Mouse (Mus musculus): ENCODE measurements around the gene Ugt1a1. TPM values are rescaled to one million over a fixed set of nuclear protein-coding genes. Genes with fewer than 3 reads are reported as not detected.
A peak's percentile ranks its signal among the peaks of the same experiment; 100 is the strongest.

Ugt1a1 gene
- total RNA-seq, 2 experiments from 2014 or later: 40.3 to 102 TPM

DNA sequence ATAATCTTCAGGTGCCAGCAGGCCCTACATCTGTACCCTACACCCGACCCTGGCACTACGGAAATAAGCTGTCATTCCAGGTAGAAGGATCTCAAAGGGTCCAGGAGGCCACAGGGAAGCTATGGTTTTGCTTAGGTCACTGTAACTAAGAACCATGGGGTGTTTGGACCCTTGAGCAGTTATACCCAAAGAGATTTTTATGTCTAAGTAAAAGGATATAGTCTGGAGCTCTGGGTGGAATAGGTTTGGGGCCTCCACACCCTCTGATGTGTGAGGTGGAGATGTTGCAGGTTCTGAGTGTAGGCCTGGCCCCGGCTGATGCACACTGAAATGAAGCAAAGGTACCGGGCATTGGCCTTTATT, 22.5 kb downstream of the Ugt1a1 start:
- no peak for DNase-seq

DNA sequence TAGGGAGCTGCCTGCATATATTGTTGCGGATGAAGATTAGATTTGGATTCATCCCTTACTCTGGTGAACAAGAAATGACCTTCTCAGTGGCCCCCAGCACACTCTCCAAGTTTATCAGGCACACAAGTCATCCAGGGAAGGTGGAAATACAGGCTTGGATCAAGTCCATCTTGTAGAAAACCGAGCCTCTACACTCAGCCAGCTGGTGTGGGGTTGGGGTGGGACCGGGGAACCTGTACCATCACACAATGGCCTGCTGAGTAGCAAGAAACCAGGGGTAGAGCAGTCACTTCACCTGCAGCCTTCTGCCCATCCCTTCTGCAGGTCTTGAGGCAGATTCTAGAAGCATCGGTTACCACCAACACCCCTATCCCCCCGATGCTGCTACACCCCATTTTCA, 22.9 kb downstream of the Ugt1a1 start:
- DNase-seq: no peak

DNA sequence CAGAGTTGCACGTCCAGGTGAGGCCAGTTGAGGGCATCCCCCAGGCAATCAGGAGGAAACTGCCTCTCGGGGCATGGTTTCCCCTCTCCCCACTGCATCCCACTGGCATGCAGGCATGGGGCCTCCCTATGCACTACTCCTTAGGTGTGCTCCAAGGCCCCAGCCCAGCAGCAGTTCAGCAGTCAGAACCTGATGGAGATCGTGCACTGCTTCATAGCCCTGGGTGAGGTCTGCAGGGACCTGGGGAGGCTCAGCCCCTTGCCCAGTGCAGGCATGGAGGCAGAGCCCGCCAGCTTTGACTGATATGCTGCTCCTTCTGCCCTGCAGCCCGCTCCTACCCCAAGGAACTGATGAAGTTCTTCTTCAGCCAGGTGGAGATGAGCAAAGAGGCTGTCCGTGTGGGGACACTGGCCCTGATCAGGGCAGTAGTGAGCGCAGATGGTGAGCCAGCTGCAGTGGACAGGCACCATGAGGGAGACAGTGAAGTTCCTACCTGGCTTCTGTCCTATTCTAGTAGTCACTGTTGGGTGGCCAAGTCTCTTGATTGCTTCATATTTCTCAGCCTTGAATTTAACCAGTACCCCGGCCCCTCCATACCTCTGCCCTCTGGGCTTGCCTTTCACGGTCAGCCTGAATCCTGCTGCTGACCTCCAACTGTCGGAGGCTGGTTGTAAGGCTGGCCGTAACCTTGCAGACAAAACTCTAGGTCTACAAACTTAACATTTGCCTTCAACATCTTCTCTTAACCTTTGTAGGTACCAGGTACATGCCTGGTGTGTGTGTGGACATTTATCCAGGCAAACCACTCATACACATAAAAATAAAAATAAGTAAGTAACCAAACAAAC, 23.5 kb downstream of the Ugt1a1 start:
- no peak for DNase-seq

DNA sequence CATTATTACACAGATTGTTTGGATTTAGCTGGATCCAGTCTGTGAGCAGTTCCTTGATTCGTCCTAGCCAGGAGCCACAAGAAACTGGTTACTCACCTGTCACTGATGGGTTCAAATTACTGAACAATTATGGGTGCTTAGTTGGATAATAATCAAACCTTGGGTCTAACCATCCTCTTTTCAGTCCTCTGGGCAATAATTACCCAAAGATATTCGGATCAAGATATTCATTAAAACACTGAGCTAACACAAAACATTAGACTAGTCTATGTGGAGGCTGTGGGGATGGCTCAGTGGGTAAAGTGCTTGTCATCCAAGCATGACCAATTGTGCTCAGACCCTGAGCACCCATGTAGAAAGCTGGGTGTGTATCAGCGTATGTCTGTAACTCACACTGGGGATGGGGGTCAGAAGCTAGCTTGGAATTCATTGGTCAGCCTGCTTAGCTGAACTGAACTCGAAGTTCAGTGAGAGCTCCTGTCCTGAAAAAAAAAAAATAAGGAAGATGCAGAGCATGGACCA, 24.2 kb downstream of the Ugt1a1 start:
- no peak for DNase-seq

DNA sequence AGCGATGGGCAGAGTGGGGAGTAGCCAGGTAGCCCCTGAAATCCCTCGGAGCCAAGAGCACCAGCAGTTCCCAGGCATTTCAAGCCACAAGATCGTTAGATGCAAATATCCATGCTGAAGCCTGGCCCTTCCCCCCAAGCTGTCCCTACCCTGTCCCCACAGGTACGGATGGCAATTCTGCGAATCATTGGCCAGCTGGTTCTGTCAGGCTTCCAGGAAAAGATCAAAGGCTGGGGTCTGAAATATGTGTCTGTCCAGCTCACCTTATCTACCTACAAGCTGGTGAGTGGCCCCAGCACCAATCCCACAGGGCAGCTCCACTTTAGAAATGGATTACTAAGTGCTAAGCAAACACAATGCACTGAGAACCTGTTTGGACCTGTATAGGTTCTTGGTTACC, 25.6 kb downstream of the Ugt1a1 start:
- DNase-seq: no peak

DNA sequence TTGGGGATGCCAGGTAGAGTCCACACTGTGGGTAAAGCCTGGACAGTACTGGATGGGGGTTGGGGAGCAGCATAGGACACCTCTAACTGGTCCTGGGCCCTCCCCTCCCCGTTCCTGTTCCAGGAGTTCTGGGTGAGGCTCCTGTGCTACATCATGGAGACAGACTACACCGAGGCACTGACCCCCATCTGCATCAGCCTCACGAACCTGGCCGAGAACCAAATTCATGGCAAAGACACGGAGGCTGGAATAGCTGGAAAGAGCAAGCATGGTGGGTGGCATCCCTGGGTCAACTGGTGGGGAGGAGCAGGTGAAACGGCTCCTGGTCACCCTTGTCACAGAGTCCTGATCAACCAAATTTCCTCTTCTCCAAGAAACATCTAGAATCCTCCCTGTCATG, 27.0 kb downstream of the Ugt1a1 start:
- no peak for DNase-seq

DNA sequence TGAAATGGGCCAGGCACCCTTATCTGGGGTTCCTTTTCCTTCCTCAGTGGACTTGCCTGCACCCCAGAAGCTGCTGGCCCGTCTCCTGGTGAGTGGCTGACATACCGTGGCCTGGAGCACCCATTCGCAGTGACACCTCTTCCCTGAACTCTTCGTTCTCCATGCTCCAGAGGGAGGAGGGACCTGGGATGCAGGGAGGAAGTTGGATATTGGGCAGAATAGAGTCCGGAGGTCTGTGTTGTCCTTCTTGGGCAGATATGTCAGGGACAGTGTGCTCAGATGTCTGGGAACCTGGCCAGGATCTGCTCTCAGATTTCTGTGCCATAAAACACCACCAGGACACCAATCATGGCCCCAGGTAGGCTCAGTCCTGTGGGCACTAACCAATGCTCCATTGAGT, 28.3 kb downstream of the Ugt1a1 start:
- DNase-seq: no peak

DNA sequence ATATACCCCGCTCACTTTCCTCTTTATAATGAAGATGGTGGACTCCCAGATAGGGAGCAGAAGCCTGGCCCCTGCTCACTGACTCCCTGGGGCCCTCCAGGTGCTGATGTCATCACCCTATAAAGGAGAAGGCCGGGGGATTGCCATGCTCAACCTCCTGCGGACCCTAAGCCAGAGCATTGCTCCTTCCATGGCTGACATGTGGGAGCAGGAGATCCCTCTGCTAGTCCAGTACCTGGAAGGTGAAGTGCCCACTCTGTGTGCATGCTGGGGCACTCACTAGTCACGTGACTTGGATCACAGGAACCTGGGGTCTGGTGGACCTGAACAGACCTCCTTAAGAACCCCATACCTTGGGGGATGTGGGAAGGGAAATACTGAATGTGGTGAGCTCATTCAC, 28.8 kb downstream of the Ugt1a1 start:
- no peak for DNase-seq

DNA sequence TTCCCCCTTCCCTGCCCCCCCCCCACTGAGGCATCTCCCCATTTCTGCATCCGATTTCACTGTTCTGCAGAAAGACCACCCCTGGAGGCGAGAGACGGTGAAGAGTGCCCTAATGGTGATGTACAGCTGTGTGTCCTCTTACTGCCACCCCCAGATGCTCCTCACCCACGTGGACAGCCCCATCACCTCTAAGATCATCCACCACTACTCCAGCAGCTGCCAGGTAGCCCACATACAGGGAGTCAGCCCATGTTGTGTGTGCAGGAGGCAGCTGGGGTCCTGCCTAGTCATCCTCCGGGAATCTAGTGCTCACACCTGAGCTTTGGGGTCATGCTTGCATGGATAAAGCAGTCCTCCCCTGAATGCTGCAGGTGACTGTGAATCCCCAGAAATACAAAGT, 32.1 kb downstream of the Ugt1a1 start:
- no peak for DNase-seq

DNA sequence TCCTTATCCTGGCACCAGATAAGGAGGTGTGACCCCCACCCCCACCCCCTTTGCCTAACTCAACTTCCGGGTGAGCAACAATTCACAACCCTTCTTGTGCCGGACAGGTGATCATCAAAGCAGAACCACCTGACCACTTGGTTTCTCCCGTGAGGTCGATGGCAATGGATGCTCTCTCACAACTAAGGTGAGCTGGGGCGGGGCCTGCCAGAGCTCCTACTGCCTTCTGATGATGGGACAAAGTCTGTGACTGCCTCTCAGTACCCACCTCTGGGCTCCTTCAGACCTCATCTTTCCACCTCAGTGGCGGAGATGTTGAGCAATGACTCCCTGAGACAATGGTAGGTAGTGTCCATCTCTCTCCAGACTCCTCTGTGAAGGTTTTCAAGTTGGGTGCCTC, 34.1 kb downstream of the Ugt1a1 start:
- DNase-seq: no peak

DNA sequence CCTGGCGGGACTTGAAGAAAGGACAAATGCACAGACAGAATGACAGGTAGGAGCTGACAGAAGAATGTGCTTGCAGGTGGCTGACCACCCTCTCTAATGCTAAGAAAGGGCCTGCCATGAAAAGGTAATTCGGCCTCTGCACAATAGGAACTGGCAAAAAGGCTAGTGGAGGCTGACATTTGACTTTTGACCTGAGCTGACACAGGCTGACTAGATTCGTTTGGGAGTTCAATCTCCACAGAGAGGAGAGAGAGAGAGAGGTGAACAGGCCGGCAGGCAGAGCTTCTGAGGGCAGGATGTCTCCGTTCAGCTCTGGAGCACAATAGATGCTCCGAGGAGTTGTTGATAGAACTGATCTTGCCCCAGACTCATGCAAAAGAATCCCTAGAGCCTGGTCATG, 34.6 kb downstream of the Ugt1a1 start:
- no peak for DNase-seq

DNA sequence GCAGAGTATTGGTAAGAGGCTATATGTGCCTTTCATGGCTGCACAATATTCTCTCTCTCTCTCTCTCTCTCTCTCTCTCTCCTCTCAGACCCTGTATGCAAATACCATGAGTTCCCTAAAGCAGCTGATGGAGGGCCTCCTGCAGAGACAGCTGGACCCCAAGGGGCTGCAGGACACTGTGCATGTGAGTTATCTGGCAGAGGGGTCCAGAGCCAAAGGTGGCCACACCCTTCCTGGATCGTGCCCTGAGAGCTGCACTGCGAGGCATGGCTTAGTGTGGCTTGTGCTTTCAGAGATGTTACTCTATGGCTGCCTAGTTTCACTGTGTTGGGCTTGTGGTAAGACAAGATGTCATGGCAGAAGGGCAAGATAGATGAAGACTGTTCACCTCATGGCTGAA, 35.9 kb downstream of the Ugt1a1 start:
- DNase-seq: no peak

DNA sequence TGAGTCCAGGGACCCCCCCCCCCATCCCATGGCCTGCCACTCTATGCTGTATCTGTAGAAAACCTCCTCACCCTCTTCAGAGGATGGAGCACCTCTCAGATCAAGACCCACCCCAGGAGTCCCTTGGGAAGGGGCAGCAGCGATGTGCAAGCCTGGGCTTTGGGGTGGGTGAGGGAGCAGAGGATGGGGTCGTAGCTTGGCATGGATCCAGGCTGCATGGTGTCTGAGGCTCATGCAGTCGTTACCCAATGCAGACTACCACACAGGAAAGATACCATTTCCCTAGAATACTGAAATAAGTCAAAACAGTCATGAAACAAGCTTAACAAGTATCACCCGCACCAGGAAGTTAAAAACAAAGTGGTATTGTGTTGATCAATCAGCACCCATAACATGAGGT, 36.9 kb downstream of the Ugt1a1 start:
- no peak for DNase-seq

DNA sequence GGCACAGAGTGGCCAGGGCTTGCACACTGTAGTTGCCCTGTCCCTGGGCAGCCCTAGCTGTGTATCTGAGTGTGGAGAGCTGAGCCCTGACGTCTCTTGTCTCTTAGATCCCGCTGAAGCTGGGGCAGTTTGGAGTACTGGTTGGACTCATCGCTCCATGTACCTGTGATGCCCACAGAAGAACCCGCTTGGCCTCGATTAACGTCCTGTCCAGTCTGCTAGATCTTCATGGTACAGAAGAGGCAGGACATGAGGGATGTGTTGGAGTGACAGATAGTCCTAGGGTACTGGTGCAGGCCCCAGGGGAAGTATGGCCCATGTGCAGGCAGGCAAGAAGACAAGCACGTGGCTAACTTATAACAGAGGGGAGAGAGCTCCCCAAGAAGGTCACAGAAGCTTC, 37.8 kb downstream of the Ugt1a1 start:
- DNase-seq: no peak

DNA sequence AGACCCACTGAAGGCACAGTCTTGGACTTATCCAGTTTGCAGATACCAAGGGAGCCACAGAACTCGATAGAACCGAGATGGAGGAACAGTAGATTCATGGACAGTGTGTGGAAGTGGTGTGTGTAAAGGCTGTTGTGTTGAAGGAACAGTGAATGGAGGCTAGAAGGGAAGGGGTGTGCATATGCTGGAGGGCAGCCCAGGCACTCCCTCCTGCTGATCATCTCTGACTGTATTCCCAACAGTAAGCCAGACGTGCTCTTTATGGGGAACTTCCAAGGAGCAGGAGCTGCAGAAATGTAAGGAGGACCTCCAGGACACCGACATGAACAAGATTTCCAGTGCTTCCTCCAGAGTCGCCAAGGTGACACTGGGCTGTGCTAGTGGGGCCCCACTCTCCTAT, 38.3 kb downstream of the Ugt1a1 start:
- DNase-seq: no peak

DNA sequence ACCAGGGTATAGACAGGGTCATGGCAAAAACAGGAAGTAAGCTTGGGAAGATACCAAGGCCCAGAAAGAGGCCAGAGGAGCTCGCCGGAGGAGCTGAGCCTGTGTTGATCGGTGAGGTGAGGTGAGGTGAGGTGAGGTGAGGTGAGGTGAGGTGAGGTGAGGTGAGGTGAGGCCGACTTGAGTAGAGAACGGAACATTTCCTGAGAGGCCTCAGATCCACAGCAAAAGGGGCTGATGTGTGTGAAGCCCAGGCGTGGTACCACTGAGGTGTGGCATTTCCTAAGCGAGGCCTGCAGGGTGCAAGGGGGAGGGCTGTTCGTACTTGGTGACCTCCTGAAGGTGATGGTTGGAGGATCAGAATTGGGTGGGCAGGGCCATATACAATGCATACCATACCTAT, 41.3 kb downstream of the Ugt1a1 start:
- DNase-seq: no peak

DNA sequence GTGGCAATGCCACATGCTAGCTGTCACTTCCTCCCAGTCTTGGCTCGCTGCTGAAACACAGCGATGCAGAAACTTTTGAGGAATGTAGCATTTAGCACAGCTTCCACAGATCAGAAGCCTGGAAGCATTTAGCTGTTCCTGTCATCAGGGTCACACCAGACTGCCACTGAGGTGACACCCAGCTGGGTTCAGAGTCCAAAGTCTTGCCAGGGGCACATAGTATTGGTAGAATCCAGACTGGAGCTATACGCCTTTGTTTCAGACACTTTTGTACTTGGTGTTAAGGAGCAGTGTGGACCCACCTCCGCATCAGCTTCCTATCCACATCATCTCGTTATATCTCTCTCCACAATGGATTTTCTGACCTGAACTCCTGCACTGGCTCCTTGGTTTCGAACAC, 41.8 kb downstream of the Ugt1a1 start:
- DNase-seq: no peak

DNA sequence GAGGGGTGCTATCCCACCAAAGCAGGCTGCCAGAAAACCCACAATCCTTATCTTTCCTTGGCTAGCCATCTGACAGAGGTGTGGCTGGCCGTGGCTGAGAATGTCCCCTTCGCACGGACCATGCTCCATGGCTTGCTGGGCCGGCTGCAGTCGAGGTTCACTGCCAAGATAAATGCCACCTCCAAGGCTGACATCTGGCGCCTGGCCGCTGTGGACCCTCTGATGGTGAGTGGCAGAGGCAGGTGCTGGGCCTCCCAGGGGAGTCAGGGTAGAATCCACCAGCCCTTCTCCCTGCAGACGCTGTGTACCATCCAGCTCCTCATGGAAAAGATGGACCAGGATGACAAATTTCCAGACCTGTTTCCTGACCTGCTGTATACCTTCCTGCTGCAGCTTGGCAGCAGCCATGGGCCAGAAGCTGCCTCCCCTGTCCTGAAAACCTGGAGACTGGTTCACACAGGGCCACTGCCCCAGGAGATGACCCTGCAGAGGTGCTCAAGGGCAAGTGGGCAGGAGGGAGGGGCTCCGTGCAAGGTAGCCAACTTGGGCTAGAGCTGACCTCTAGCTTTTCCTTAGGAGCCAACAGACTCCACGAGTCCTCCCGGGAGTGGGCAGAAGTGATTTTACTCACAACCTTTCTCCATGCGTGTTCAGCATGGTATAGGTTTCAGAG, 43.2 kb downstream of the Ugt1a1 start:
- no peak for DNase-seq

DNA sequence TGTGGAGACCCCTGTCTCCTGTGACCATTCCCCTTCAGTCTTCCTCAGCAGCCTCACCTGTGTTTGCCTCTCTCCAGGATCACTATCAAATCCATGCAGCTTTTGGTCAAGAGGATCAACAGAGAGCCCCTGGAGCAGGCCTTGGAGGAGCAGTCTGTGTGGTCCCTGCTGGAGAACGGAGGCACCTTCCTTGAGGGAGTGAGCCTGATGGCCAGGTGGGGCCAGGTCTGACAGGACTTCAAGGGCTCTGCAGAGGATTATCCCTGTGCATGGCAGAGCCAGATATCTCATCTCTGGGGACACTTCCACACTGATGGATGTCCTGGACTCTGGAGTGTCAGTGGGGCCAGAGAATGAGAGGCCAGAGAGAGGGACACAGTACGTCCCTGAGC, 43.7 kb downstream of the Ugt1a1 start:
- DNase-seq: no peak

DNA sequence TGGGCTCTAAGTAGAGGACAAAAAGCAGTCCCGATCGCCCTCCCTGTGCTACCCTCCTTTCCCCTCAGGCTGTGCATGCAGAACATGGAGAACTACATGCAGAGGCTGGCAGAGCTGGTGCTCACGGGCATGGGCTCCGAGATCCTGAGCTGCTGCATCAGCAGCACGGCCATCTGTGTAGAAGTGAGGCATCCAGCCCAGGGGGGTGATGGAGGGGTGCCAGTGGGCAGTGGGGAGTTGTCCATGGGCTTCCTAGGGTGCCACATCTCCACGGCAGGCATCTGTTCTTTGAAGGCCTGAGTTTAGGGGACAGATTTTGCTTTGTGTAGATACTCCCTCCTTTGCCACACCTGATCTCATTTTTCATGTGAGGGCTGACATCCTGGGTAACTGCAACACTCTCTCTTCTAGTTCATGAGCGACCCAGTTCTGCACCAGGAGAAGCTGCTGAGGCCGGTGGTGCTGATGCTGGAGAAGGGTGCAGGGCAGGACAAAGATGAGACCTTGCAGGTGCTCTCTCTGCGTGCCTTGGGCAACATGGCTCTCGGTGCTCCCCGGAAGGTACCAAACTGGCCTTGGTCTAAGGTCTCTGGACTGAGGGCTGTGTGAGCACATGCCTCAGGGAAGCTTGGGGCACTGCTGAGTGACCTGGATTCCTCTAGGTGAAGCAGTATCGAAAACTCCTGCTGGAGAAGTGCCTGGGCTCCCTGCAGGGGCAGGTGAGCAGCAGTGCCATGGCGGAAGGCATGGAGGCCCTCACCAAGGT, 44.4 kb downstream of the Ugt1a1 start:
- peak; percentile 36 for DNase-seq

DNA sequence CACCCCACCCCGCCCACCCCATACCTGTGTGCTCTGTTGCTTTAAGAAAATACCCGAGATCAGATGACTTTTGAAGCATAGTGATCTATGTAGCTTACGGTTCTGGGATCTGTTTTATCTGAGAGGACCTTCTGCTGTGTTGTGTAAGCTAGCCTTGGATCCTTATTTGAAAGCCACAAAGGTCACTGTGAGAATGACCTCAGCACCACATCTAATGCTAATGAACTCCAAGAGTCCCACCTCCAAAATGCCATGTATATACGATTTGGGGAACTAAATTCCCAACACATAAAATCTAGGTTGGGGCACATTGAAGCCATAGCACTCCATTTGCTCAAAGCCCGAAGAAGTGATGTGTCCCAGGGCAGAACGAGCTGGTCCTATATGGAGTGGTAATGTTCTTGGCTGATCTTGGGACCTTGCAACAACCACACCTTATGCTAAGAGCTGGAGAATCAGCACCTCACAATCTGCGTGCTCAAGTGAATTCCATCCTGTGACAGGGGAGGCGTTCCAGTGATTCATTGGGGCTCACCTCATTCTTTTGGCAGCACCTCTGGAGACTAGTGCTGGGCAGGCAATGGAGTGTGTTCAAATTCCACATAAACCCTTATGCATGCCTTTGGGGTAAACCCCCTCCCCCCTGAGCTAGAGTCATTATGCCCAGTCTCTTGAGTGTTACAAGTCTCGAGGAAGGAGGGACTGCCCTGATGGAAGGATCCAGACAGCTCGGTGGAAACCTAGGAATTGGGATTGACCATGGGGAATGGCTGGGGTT, 45.3 kb downstream of the Ugt1a1 start:
- no peak for DNase-seq

DNA sequence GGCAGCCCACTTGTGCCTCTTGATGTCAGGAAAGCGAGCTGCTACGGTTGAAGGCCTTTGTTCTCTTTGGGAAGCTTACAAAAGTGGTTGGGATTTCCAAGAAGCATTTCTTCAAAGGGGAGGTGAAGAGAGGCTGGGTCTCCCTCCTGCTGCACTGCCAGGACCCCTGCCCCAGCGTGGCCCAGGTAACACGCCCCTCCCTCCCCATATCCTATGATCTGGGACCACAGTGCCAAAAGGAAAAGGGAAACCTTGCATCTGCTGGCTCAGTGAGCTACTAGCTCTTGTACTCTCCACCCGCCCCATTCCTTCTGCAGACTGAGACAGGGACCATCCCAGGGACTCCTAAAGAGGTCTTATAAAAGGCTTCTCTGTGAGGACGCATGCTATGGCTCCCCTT, 45.9 kb downstream of the Ugt1a1 start:
- no peak for DNase-seq

All from adrenal gland, postnatal 10 days (tissue).